21 mouse cellular contexts compared by ENCODE assay signal in the genomic region with DNA sequence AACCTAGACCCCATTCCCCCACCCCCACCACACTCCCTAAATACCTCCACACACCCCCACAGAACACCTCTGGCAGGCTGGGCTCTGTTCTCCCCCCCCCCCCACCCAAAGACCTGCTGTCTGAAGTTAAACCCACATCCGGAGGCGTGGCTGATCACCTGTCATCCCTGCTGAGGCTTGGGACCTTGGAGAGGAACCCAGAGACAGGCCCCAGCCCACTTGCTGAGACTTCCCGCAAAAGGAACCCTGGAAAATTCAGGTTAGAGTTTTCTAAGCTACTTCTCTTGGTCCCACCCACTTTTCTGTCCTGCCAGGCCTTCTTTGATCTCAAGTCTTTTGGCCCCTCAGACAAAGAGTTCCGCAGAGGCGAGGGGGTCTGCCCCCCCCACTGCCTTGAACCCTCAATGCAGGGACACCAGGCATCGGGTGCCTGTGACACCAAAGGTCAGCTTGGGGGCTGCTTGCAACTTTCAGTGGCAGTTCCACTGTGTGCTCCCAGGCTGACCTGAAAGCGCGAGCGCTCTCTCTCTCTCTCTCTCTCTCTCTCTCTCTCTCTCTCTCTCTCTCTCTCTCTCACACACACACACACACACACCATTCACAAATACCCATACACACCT. TPM values are rescaled to one million over a fixed set of nuclear protein-coding genes. Genes with fewer than 3 reads are reported as not detected.
DNase-seq lines count a peak whose midpoint lies in the region; ATAC-seq and TF ChIP-seq lines count a peak whose summit lies in the region.
"Had no signal": no experiment of that assay in that cellular context is flagged by ENCODE, and none has a peak within 500 bp of the region (broad histone marks: within the 10 kb centered on the region; RNA-seq: fewer than 3 reads in every experiment).

No protein-coding gene starts in this region.

- H3K9me3 ChIP-seq in midbrain, embryonic 12.5 days: no peaks in the 10 kb centered on the region
- no peaks in the 10 kb centered on the region for H3K9me3 ChIP-seq in intestine, postnatal 0 days (ENCODE audit: control insufficient read depth)
- H3K9me3 ChIP-seq: forebrain, embryonic 12.5 days; hindbrain, embryonic 15.5 days; limb, embryonic 15.5 days had no signal

- 0 out of 2 replicates have a peak overlapping the region, but pooled peaks have one; percentile 35 for H3K27ac ChIP-seq in midbrain, embryonic 12.5 days (replicated peaks)
- H3K27ac ChIP-seq in intestine, postnatal 0 days (ENCODE audit: low read depth, low read length): no peak overlapping the region
- H3K27ac ChIP-seq: forebrain, embryonic 12.5 days; hindbrain, embryonic 15.5 days; limb, embryonic 15.5 days had no signal

- H3K36me3 ChIP-seq in midbrain, embryonic 12.5 days: no peaks in the 10 kb centered on the region
- no peaks in the 10 kb centered on the region for H3K36me3 ChIP-seq in intestine, postnatal 0 days (ENCODE audit: control insufficient read depth, insufficient read depth)
- H3K36me3 ChIP-seq: forebrain, embryonic 12.5 days; hindbrain, embryonic 15.5 days; limb, embryonic 15.5 days had no signal

- H3K4me1 ChIP-seq in midbrain, embryonic 12.5 days: peaks cover 74% of the 10 kb centered on the region
- H3K4me1 ChIP-seq in intestine, postnatal 0 days (replicated peaks; ENCODE audit: control insufficient read depth, insufficient read depth, low read length): no peaks in the 10 kb centered on the region

- 0 out of 2 replicates have a peak overlapping the region, but pooled peaks have one; percentile 6 for H3K9ac ChIP-seq in midbrain, embryonic 12.5 days (replicated peaks)
- H3K9ac ChIP-seq in intestine, postnatal 0 days (ENCODE audit: low read depth, low read length): no peak overlapping the region
- H3K9ac ChIP-seq: forebrain, embryonic 12.5 days; hindbrain, embryonic 15.5 days; limb, embryonic 15.5 days had no signal

- H3K4me2 ChIP-seq in midbrain, embryonic 12.5 days (replicated peaks): peak overlapping the region; percentile 61
- no peak overlapping the region for H3K4me2 ChIP-seq in intestine, postnatal 0 days (replicated peaks; ENCODE audit: low read depth)
- H3K4me2 ChIP-seq: forebrain, embryonic 12.5 days; hindbrain, embryonic 15.5 days; limb, embryonic 15.5 days had no signal

- H3K27me3 ChIP-seq in midbrain, embryonic 12.5 days: peaks cover 98% of the 10 kb centered on the region
- H3K27me3 ChIP-seq in intestine, postnatal 0 days (replicated peaks; ENCODE audit: control insufficient read depth, insufficient read depth, low read length): peaks cover 93% of the 10 kb centered on the region

- no peak for ATAC-seq in midbrain, embryonic 12.5 days (ENCODE audit: low FRiP score, low read depth)
- ATAC-seq in intestine, postnatal 0 days: no peak
- ATAC-seq: intestine, embryonic 16.5 days; Patski had no signal

- TF ChIP-seq CTCF in intestine, postnatal 0 days (IDR thresholded peaks at IDR 0.05; ENCODE audit: low read depth): no peak

- DNase-seq in embryo, embryonic 9.5 days (ENCODE audit: extremely low spot score): peak; percentile 44
- no peak for DNase-seq in embryo, embryonic 11 days
- peak; percentile 39 for DNase-seq in CD4-positive helper T cell, adult 2 months (ENCODE audit: low read depth, low spot score)
- peak; percentile 48 for DNase-seq in thymus, postnatal 0 days (ENCODE audit: low spot score)
- no peak for DNase-seq in kidney, postnatal 4 days
- no peak for DNase-seq in frontal cortex, postnatal 25 days (ENCODE audit: low spot score in 2 of 2)
- DNase-seq: cerebellum, adult 11-12 months; gastrocnemius, postnatal 25 days; layer of hippocampus, postnatal 36 days; lung, postnatal 10 days had no signal

- H3K4me3 ChIP-seq in midbrain, embryonic 12.5 days: no peak overlapping the region
- no peak overlapping the region for H3K4me3 ChIP-seq in intestine, postnatal 0 days (ENCODE audit: low read depth, low read length)
- H3K4me3 ChIP-seq: forebrain, embryonic 12.5 days; hindbrain, embryonic 15.5 days; limb, embryonic 15.5 days had no signal

- WGBS in midbrain, embryonic 12.5 days: 1% methylated on average over 9 of the region's 9 CpGs
- WGBS in intestine, postnatal 0 days: 4% methylated on average over 9 of the region's 9 CpGs

RNA-seq across cellular contexts. Expression of a gene that starts 13.8 kb away (rescaled TPM):
- polyA plus RNA-seq in midbrain, embryonic 12.5 days (2016; fragmentation: Nextera tagmentation; extraction: Ambion mirVana): 4.4 and 5.7 TPM in 2 replicates
- polyA plus RNA-seq in thymus, postnatal 0 days (2015; fragmentation: Nextera tagmentation; extraction: Ambion mirVana): 0.04 and 0.09 TPM in 2 replicates
- polyA plus RNA-seq in intestine, postnatal 0 days (2015; fragmentation: Nextera tagmentation; extraction: Ambion mirVana): not detected in 2 replicates
- polyA plus RNA-seq: heart, postnatal 0 days; intestine, embryonic 16.5 days; kidney, embryonic 16.5 days; liver, embryonic 16.5 days; Patski; small intestine, adult 2 months had no signal

Comparison
In these comparisons a context has a peak if more than half of its experiments do, and no peak if none do; other contexts are left out.
1. DNase-seq: peak in embryo, embryonic 9.5 days (single experiment), CD4-positive helper T cell, adult 2 months (single experiment) and thymus, postnatal 0 days (single experiment); none in embryo, embryonic 11 days (single experiment), kidney, postnatal 4 days (0 of 2) and frontal cortex, postnatal 25 days (0 of 2).